Mouse (Mus musculus) stomach, postnatal 0 days (tissue): Measurements from ENCODE around the gene Wwtr1. TPM values are rescaled to one million over a fixed set of nuclear protein-coding genes. Genes with fewer than 3 reads are reported as not detected.

Experiments used
- ATAC-seq: fragments of 200-750 bp; cut with Nextera tagmentation; 2 replicates; pipeline ENCODE4 v1.8.0; 2017; ENCODE audit not compliant: low FRiP score, low TSS enrichment
- DNase-seq: peaks from one replicate; pipeline ENCODE4 v3.0.0-alpha.2; 2016; ENCODE audit warnings: low spot score
- H3K27ac ChIP-seq: fragments of 300-500 bp; sonication (generic); replicated peaks from 2 replicates; pipeline ENCODE4 v1.5.1; 2014; ENCODE audit warnings: mild to moderate bottlenecking, control low read depth
- H3K27me3 ChIP-seq: fragments of 300-500 bp; sonication (generic); 2 replicates; pipeline ENCODE4 v1.6.1; 2014; ENCODE audit warnings: low read length; ENCODE audit not compliant: control insufficient read depth, insufficient read depth
- H3K36me3 ChIP-seq: fragments of 300-500 bp; sonication (generic); 2 replicates; pipeline ENCODE4 v1.6.1; 2014; ENCODE audit warnings: low read length, mixed read lengths; ENCODE audit not compliant: control insufficient read depth, insufficient read depth
- H3K4me1 ChIP-seq: fragments of 300-500 bp; sonication (generic); replicated peaks from 2 replicates; pipeline ENCODE4 v1.6.1; 2014; ENCODE audit warnings: antibody characterized with exemption; ENCODE audit not compliant: control insufficient read depth, insufficient read depth
- H3K4me2 ChIP-seq: fragments of 300-500 bp; sonication (generic); replicated peaks from 2 replicates; pipeline ENCODE4 v1.6.1; 2014; ENCODE audit warnings: low read depth, mild to moderate bottlenecking, control low read depth, moderate library complexity
- H3K4me3 ChIP-seq: fragments of 300-500 bp; sonication (generic); 2 replicates; pipeline ENCODE4 v1.5.1; 2014; ENCODE audit warnings: low read depth, low read length, control low read depth
- H3K9ac ChIP-seq: fragments of 300-500 bp; sonication (generic); 2 replicates; pipeline ENCODE4 v1.6.1; 2014; ENCODE audit warnings: mild to moderate bottlenecking, low read length, control low read depth, mixed read lengths
- H3K9me3 ChIP-seq: fragments of 300-500 bp; sonication (generic); 2 replicates; pipeline ENCODE4 v1.6.1; 2016; ENCODE audit warnings: low read length; ENCODE audit not compliant: control insufficient read depth
- CTCF ChIP-seq: IDR thresholded peaks from 2 replicates; pipeline ENCODE4 v1.5.1; 2016; ENCODE audit warnings: antibody characterized with exemption, low read depth, mild to moderate bottlenecking, moderate library complexity
- EP300 ChIP-seq: optimal IDR thresholded peaks from 2 replicates; pipeline ENCODE3; 2016; ENCODE audit warnings: antibody characterized with exemption
- WGBS: fragments of 180-500 bp; shearing (Covaris S2); extraction: QIAGEN DNeasy Blood & Tissue Kit; methylation state at CpG from one replicate; pipeline ENCODE4 v1.1.7; 2014; 5-methylcytosine and 5-hydroxymethylcytosine counted together
- polyA plus RNA-seq: library from polyadenylated mRNA; unstranded; fragments of >200 nt; fragmentation: Nextera tagmentation; extraction: Ambion mirVana; gene quantifications from 2 replicates; pipeline ENCODE4 v1.2.1, GENCODE M21; 2015

The Wwtr1 gene
- polyA plus RNA-seq, 1 experiment from 2014 or later: 20.7 TPM

GRCm38 (mm10) chr3:57542848-57543380, 32.8 kb downstream of the Wwtr1 start:
- Histone ChIP-seq H3K27me3 (no peaks in the 10 kb centered on the region), H3K4me3 (no peak overlapping the region), H3K36me3 (no peaks in the 10 kb centered on the region), H3K9me3 (no peaks in the 10 kb centered on the region), H3K4me2 (no peak overlapping the region), H3K27ac (no peak overlapping the region), H3K9ac (no peak overlapping the region), H3K4me1 (no peaks in the 10 kb centered on the region)
- ATAC-seq (no peak), DNase-seq (no peak)
- TF ChIP-seq CTCF: no peak
- no peak for TF ChIP-seq EP300

DNA sequence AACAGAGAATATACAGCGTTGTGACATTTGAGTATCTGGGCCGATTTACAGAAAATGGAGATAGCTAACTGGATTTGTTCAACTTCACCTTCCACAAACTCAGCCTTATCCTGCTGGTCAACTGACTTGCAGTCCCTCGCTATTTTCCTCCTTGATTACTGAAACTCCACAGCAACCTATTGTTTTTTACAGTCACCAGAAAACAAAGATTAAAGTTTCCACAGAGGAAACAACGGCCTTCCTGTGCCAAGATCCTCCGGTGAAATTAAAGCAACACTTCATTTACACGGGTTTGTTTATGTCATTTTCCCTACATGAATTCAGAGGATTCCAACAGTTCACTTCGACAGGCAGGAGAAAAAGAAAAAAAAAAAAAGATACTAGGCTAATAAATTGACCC, 34.5 kb downstream of the Wwtr1 start:
- no peaks in the 10 kb centered on the region for H3K27me3 ChIP-seq
- H3K9me3 ChIP-seq: no peaks in the 10 kb centered on the region
- H3K4me1 ChIP-seq: no peaks in the 10 kb centered on the region
- H3K4me2 ChIP-seq: no peak overlapping the region
- H3K9ac ChIP-seq: no peak overlapping the region
- TF ChIP-seq CTCF (no peak), EP300 (no peak)
- no peaks in the 10 kb centered on the region for H3K36me3 ChIP-seq
- ATAC-seq: no peak
- H3K27ac ChIP-seq: no peak overlapping the region
- 53% methylated on average over 7 of the region's 7 CpGs for WGBS
- no peak overlapping the region for H3K4me3 ChIP-seq
- no peak for DNase-seq

GRCm38 (mm10) chr3:57540474-57540873, 35.2 kb downstream of the Wwtr1 start:
- Histone ChIP-seq H3K27me3 (no peaks in the 10 kb centered on the region), H3K9ac (no peak overlapping the region), H3K4me1 (no peaks in the 10 kb centered on the region), H3K27ac (no peak overlapping the region), H3K4me3 (no peak overlapping the region), H3K36me3 (no peaks in the 10 kb centered on the region), H3K9me3 (no peaks in the 10 kb centered on the region), H3K4me2 (no peak overlapping the region)
- no peak for DNase-seq
- WGBS: 18% methylated on average over 2 of the region's 2 CpGs
- no peak for TF ChIP-seq CTCF
- no peak for ATAC-seq

- H3K36me3 ChIP-seq: no peaks in the 10 kb centered on the region
- no peak overlapping the region for H3K4me3 ChIP-seq
- no peak for DNase-seq
- WGBS: 49% methylated on average over 13 of the region's 13 CpGs
- no peaks in the 10 kb centered on the region for H3K4me1 ChIP-seq
- H3K9ac ChIP-seq: no peak overlapping the region
- H3K4me2 ChIP-seq: no peak overlapping the region
- no peak overlapping the region for H3K27ac ChIP-seq
- H3K9me3 ChIP-seq: no peaks in the 10 kb centered on the region
- TF ChIP-seq EP300 (no peak), CTCF (no peak)
- ATAC-seq: no peak
- no peaks in the 10 kb centered on the region for H3K27me3 ChIP-seq
These were observed 40.1 kb downstream of the Wwtr1 start for GRCm38 (mm10) chr3:57535483-57536185.

DNA sequence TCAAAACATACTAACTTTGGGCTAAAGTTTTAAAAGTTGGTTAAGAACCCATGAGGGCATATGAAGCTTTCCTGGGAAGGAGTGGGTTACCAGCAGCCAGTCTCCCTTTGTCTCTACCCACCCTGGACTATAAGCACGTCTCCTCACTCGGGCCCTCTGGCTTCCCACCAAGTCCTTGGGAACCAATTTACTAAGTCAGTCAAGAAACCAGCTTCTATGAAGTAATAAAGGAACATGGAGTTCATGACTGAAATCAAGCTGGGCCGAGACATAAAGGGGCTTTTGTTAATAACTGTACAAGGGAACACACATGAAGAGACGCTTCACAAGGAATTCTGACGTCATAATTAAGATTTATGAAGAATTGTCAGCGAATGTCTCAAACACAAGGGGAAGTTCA, 41.3 kb downstream of the Wwtr1 start:
- no peak overlapping the region for H3K27ac ChIP-seq
- no peak for DNase-seq
- H3K9me3 ChIP-seq: no peaks in the 10 kb centered on the region
- no peak overlapping the region for H3K4me2 ChIP-seq
- H3K4me3 ChIP-seq: no peak overlapping the region
- ATAC-seq: no peak
- no peak overlapping the region for H3K9ac ChIP-seq
- no peaks in the 10 kb centered on the region for H3K36me3 ChIP-seq
- H3K27me3 ChIP-seq: no peaks in the 10 kb centered on the region
- TF ChIP-seq EP300: no peak
- TF ChIP-seq CTCF: no peak
- no peaks in the 10 kb centered on the region for H3K4me1 ChIP-seq
- 60% methylated on average over 6 of the region's 6 CpGs for WGBS

GRCm38 (mm10) chr3:57533876-57534275, 41.8 kb downstream of the Wwtr1 start:
- Histone ChIP-seq H3K36me3 (no peaks in the 10 kb centered on the region), H3K4me3 (no peak overlapping the region), H3K9ac (no peak overlapping the region), H3K4me1 (no peaks in the 10 kb centered on the region), H3K4me2 (no peak overlapping the region), H3K9me3 (no peaks in the 10 kb centered on the region), H3K27ac (no peak overlapping the region), H3K27me3 (no peaks in the 10 kb centered on the region)
- ATAC-seq: no peak
- DNase-seq: no peak
- WGBS: 79% methylated on average over 9 of the region's 9 CpGs
- TF ChIP-seq EP300 (no peak), CTCF (no peak)
